Mouse (Mus musculus) kidney, postnatal 14 days (tissue): ENCODE results near the gene Dusp22.

Experiments used
- DNase-seq: peaks from one replicate; pipeline ENCODE4 v3.0.0; 2022; ENCODE audit warnings: mixed read lengths

Gene Dusp22

DNA sequence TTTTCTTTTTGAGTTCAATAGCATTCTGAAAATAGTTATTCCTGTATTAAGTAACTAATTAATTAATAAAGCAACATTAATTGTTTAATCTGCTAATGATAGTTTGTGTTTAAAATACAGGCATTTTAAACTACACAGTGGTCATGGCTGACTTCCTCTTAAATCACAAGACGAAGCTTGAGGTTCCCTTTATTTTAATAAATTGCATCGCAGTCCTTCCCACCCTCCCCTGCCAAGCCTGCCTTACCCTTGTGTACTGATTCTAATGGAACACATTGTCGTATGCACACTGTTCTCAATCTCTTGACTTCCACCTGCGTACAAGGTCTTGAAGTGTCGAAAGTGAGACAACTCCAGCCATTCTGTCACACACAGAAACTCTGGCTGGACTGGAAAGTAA lies 14.1 kb downstream of the Dusp22 start:
- no peak for DNase-seq

DNA sequence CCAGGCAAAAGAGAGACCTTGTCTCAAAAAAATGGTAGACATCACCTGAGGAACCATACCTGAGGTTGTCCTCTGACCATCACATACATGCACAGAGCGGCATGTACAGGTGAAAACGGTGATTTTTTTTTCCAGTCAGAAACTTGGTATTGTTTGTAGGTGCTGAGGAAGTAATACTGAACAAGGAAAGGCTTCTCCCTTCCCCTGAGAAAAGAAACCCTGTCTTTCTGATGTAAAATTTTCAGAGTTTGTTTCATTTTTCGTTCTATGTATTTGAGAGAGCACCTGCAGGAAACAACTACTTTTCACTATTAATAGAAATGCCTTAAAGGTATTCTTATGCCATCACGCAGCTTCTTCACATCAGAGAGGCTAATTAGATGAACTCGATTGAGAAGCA lies 19.0 kb downstream of the Dusp22 start:
- no peak for DNase-seq

DNA sequence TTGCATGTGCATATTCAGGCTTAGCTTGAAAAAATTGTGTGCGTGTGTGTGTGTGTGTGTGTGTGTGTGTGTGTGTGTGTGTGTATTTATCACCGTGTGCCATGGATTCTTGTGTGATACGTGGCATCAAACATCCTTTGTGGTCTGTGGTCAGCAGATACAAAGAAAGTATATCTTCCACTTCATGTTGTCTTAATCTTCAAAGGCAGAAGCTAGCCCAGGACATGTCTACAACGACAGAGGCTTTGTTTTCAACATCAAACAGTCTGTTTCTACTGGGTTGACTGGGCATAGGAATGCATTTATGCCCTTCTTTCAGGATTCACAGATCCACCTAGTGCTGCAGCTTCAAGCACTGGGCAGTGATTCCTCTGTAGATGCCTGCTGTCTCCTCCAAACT lies 22.1 kb downstream of the Dusp22 start:
- no peak for DNase-seq

DNA sequence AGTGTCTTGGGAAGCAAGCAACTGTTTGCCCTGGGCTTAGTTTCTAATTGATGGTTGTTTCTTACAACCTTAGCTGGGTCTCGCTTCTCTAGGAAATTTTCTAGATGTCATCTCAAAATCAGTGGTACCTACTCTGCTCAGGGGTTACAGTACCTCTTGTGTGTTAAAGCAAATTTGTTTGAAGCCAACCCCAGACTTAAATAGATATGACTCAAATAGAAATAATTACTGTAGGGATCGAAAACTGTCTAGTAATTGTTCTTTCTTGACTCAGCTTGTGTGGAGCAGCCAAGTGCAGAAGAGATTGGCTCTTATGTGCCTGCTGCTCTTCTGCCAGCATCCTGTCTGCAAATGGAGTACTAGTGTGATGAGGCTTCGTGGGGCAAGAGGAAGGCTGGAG lies 22.5 kb downstream of the Dusp22 start:
- DNase-seq, result no peak

DNA sequence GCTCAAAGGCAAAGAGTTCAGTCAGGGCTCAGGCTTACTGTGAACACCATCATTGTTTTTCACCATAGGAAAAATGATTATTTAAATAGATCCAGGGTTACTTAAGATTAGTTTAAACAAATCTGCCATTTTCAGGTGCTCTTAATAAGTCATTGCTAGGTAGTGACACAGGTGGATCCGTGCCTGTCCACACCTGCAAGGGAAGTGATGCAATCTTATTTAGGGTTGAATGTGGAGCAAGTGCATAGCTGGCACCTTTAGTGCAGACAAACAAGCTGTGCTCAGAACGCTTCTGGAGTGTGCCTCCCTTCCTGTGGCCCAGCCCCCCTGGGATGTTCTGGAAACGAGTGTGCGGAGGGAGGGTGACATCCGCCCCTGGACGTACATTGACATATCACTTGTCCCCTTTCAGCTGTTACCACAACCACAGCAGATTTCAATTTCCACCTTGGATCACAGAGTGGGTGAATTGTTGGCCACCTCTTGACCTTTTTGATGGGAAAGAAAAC lies 24.9 kb downstream of the Dusp22 start:
- no peak for DNase-seq

DNA sequence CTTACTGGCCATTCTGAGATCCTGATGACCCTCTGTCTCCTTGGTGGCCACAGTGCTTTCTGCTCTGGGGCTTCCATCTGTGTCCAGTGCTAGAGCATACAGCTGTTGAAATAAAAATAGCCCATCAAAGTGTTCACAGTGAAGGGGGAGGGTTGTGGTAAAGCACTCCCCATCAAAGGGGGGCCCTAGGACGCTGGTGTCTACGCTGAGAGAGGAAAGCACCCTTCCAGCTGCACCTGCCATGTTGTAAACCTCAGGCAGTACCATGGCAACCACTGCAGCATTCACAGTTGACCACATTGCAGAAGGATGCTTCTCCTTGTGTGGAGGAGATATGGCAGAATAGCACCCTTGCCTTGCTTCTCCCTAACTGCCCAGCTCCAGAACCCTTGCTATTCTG lies 26.2 kb downstream of the Dusp22 start:
- no peak for DNase-seq

DNA sequence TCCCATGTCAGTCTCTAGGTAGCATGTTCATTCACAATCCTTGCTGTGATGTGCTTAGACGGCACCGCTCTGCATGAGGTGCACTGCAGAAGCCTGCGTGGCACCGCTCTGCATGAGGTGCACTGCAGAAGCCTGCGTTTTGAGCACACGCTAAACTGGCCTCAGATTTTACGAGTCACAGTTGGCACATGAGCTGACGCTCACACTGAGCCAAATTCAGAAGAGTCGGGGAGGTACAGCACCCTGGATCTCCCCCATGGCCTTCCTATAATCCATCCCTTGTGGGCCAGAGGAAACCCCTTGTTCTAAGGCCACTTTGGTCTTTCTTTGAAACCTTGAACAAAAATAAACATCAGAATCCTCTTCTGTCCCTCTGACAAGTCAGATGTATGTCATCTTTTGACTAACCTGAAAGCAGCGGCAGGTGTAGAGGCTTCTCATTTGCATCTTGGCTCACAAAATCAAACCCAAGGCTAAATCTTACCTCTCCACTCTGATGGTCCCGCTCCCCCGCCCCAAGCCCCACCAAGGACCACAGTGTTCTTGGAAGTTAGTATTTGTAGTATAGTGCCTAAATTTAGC lies 28.3 kb downstream of the Dusp22 start:
- DNase-seq, result no peak

DNA sequence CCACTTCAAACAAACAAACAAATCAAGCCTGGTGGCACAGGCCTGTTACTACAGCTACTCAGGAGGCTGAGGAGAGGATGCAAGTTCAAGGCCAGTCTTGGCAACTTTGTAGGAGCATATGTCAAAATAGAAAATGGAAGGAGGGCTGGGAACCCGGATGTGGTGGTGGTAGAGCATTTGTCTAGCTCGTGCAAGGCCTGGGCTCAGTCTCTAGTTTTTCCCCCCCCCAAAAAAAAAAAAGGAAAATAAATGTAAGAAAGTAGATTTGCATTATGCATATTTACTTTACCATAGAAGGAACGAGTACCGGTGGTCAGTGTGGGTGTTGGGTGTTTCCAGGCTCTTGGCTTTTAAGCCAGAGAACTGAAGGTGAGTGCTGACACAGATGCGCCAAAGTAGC lies 29.7 kb downstream of the Dusp22 start:
- no peak for DNase-seq

DNA sequence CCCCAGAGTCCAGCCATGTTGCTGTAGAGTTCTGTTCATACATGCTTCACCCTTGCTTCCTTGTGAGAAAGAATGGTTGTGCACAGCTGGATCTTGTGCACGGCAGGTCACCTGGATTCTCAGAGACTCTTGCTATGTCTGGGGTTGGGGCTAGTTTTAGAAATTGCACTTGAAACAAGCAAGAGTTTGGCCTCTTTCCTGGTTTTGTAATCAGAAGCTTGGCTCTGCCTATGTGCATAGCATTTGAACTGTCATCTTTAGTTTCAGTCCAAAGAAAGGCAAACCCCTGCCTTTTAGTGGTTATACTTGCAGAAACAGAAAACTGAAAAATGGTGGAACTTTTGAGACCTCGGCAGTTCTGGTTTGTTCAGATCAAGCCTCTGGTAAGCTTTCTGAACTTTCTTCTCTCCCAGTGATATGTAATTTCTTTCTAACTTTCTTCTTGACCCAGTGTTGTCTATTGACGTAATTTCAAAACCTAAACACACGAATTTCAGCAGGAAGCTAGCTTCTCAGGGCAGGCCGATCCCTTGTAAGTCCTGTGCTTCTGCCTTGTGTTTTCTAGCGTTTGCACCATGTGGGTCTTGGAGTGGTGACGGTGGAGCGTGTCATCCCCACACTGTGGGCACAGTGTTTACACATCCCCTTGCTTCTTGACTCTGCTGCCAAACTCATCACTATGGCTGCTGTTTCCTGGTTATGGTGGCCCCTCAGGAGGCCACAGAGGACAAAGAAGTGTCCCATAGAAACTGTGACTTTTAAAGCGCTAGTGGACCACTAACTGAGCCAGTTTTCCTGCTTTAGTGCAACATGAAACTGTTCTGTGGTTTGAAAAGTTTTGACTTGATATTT lies 31.9 kb downstream of the Dusp22 start:
- no peak for DNase-seq

DNA sequence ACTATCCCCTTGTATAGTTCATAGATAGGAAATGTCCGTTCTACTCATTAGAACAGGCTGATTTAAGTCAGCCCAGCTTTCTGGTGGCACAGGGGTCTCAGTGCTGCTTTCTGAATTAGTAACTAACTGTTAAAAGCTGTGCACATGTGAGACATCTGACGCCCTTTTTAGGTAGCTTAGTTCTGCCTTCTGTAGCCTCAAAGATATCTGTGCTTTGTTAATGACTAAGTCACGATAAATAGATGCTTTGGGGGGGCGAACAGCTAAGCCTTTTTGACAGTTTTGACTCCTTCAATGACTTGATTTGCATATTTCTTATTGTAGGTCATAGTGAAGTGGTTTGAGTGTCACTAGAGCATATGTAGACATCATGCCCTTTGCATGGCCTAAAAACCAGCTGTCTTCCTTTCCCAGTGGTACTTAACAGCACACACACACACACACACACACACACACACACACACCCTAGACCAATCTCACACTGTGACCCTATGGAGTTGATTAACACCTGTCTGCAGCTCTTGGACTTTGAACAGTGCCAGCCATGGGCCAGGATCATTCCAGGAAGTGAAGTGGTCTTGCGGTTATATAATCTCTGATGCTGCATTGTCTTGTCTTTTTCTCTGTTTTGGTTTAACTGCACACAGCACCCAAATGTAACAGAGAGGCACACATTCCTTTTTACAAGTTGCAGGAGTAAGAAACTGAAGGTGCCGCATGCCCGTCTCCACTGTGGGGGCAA lies 33.0 kb downstream of the Dusp22 start:
- DNase-seq, result no peak

DNA sequence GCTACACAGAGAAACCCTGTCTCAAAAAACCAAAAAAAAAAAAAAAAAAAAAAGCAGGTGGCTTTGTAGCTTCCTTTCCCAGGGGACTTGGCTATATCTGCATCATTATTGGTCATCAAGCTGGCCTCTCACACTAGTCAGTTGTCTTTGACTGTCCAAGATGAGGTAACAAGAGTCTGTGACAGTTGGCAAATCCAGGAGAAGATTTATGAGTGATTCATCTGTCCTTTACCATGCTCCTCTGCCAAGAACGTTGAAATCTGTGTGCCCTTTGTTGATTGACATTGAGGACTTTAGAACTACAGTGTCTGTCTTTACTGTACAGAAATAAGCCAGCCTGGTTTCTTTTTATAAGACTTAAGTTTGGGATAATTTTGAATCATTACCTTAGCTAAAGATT lies 35.4 kb downstream of the Dusp22 start:
- no peak for DNase-seq

DNA sequence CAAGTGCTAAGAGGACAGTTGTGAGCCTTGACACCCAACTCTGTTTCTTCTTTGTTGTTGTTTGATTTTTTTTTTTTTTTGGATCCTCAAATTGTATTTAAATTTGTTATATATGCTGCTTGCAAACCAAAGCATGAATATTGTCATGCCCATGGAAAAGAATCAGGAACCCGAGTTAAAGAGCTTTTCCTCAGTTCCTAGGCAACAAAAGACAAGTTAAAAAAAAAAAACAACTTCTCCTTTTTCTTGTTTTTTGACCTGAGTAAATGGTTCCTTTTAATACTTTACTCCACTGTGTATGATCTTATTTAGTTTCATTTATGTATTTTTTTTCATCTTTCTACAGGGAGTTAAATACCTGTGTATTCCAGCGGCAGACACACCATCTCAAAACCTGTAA lies 36.1 kb downstream of the Dusp22 start:
- no peak for DNase-seq

DNA sequence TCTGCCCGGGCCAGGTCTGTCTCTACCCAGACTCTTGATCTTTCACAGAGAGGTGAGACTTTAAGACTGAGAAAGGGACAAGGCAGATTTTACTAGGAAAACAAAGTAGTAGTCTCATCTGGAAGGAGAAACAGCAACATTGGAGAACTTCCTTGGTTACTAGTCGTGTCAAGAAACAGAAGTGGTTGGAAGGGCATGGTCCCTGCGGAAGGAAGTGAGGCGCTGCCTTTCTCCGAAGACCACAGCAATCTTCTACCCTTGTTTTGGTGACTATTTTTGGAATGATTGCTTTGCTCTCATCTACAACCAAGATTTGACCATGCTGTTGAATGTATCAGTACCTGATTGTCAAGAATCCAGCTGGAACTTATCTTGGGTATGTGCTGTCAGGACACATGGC lies 38.1 kb downstream of the Dusp22 start:
- no peak for DNase-seq

DNA sequence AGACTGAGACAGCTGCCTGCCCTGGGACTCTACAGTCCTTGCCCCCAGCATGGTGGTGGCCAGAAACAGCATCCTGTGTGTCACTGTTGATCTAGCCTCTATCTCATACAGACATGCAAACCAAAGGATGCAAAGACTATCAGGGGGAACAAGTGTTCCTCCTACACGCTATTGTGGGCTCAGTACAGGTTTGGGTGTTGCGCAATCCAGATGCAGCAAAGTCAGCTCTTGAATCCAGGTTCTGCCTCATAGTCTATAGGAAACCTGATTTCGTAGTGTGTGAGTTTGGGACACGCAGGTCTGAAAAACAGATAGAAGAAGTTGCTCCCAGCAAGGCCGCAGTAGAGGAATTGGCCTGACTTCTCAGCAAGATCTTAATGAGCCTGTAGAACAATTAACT lies 42.9 kb downstream of the Dusp22 start:
- no peak for DNase-seq

DNA sequence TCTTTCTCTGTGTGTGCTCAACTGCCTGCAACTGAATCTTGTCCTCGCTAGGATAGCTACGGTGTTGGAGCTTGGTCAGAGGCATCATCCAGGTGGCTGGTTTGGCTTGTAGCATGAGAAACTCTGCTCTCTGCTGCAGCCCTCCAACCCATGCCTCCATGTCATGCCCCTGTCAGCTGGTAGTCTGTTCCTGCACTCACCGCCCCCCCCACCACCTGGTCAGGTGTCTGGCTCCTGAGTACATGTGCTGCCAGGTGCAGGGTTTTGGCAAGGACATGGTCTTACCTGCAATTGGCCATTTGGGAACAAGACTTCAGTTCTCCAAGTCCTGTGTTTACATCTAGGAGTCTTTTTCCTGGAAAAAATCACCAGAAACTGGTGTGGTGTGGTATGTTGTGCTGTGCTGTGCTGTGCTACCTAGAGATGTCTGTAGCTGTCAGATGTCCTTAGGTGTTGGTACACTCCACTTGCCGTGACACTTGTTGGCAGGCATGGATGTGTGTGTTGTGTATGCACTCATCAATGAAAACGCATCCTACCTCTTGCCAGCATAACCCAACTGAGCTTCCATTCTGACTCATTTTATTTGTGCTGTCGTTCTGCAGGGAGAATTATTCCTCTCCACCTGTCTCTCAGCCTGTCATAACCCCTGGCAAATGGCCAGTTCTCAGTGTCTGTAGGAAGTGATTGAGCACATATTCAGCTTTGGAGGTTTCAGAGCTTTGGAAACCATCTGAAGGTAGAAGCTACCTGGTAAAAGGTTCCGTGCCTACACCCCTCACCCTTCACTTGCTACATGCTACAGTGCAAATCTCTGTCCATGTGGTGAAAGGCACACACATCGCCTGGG lies 44.7 kb downstream of the Dusp22 start:
- no peak for DNase-seq

DNA sequence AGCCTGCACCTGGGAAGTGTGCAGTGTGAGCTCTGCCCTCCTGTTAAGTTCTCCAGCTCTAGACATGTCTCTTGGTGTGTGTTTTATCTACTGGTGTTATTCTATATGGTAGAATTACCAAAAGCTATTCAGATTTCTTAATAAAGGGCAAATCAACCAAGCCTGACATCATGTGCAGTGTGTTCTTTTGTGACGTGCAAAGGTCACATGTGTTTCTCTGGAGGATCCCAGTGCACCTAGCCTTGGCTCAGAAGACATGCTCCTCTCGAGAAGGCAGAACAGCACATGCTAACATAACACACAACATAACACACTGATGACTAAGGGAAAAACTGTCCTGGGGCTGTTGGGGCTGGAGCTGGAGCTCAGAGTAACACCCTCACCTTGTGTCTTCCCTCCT lies 51.3 kb downstream of the Dusp22 start:
- DNase-seq, result no peak

DNA sequence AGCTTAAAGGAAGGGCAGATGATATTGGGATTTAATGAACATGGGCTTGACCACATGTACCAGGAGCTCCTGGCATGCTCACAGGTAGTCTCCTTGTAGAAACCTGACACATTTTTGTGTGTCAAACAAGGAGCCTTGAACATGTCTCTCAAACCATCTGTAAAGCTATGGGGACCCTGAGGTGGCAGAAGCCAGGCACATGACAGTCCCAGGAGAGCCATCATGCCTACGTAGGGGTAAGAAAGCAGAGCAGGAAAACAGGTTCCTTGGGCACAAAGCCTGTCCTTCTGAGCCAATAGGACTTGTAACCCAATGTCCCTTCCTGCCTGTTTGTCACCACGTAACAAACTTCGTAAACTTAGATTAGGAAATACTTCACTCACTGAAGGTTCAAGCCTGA lies 51.9 kb downstream of the Dusp22 start:
- no peak for DNase-seq

DNA sequence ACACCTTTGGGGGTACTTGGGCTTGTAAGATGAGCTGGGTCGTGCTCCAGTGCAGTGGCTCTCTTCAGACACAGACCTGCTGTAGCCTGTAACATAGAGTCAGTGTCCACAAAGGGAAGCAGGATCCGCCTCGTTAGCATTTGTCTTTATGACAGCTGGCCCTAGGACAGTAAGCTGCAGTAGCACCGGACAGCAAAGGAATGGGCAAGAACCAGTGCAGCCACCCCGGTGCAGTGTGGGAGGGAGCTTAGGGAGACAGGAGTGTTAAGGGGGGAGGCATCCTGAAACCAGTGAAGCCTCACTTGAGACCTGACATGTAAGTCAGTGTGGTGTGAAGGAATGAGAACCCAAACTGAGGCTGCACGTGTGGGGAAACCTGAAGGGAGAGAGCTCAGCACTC lies 52.5 kb downstream of the Dusp22 start:
- DNase-seq, result no peak

DNA sequence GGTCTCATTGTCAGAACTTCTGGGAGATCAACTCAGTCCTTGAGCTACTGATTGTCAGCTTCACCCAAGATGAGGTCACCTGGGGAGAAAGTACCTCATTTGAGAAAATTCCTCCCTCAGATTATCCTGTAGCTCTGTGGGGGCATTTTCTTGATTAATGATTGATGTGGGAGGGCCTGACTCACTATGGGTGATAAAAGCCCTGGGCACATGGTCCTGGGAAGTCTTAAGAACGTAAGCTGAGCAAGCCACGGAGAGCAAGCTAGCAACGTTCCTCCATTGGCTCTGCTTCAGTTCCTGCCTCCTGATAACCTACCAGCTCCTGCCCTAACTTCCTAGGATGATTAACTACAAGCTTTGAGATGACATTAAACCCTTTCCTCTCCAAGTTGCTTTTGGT lies 53.8 kb downstream of the Dusp22 start:
- peak; percentile 54 for DNase-seq

DNA sequence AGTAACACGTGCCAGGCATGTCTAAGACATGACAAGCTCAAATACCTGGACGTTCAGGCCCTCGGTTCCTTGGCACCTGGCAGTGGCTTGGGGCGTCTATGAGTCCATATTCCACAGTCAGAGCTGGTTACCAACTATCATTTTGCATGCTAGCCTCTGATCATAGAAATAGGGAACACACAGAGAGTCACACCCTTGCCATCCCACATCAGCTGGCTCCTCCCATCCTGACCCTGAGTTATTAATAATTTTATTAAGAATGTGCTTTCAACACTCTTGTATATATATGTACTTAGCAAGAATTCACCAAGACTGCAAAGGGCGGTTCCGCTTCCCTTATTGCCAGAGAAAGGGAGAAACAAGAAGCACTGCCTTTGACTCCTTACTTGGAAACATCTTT lies 54.8 kb downstream of the Dusp22 start:
- DNase-seq, result no peak

DNA sequence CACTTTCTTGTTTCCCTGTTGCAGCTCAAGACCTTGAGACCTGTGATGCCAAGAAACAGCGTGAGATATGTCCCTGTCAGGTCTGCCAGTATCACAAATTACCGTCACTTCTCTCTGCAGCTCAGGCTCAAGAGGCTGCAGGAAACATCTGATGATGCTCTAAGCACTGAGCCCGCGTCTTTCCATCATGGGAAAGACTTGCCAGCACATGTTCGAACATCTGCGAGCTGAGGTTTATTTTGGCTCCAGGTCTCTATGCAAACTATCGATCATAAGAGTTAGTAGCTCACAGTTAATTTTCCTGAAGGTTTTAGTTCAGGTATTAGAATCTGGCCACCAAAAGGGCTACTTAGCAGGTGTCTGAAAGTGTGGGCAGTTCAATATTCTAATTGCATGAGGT lies 55.3 kb downstream of the Dusp22 start:
- DNase-seq, result no peak

DNA sequence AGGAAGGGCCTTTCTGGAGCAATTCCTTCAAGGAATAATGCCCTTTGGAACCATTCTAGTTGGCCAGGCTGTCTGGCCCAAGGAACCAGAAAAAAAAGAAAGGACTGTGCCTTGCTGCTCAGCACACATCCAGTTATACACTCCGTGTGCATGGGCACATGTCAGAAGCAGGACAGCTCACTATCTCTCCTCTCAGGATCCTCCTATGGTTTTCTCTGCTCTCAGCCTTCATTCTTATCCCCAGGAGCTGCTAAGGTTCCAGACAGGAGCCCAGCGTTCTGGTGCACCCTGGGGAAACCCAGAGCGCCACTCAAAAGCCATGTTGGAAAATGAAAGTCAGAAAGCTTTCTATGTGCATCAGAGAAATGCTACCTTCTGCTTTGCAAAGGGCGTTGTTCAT lies 55.8 kb downstream of the Dusp22 start:
- DNase-seq, result no peak

DNA sequence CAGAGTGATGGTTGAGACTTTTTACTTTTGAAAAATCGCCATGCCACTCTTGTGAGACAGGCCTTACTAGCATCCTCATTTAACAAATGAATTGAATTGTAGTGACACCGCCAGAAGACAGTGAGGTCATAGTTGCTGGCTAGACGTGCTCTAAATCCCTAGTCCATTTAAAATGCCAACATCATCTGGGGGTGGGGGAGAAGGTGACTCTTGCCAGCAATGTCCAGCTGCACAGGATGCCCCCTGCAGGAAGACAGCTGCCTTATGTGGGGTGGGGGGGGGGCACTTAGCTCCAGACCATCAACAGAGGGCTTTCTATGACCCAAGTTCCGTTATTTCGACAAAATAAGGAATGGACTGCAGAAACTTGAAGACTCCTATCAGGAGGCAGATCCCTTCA lies 56.8 kb downstream of the Dusp22 start:
- no peak for DNase-seq
